Mouse (Mus musculus) CH12.LX (cell line): ENCODE data around the gene Adap1. TPM values are rescaled to one million over a fixed set of nuclear protein-coding genes. Genes with fewer than 3 reads are reported as not detected.
A peak's percentile ranks its signal among the peaks of the same experiment; 100 is the strongest.

ENCODE experiments used
- DNase-seq: peaks from one replicate; pipeline ENCODE4 v3.0.0-alpha.2; 2013; ENCODE audit errors: extremely low read depth
- H3K27ac ChIP-seq: 2 replicates; pipeline ENCODE4 v1.5.1; 2012; ENCODE audit warnings: low read depth, mild to moderate bottlenecking, control low read depth, moderate library complexity; ENCODE audit not compliant: insufficient read depth
- H3K27me3 ChIP-seq: replicated peaks from 2 replicates; pipeline ENCODE3; 2012; ENCODE audit warnings: inconsistent platforms
- H3K36me3 ChIP-seq, 2 experiments: replicated peaks in 1 of 2; 2 replicates each; pipeline versions ENCODE3 to v1.6.1; 2012; ENCODE audit warnings: inconsistent platforms in 1 of 2, low read length in 1 of 2, mild to moderate bottlenecking in 1 of 2, mixed read lengths in 1 of 2, moderate library complexity in 1 of 2; ENCODE audit not compliant: control insufficient read depth in 1 of 2, insufficient read depth in 1 of 2
- H3K4me1 ChIP-seq, 2 experiments: 2 replicates each; pipeline ENCODE4 v1.6.1; 2012; ENCODE audit warnings: inconsistent platforms in 1 of 2, moderate library complexity in 1 of 2; ENCODE audit not compliant: insufficient read depth in 2 of 2, control insufficient read depth in 1 of 2
- H3K4me2 ChIP-seq: 2 replicates; pipeline ENCODE4 v1.6.1; 2012; ENCODE audit warnings: low read depth, mild to moderate bottlenecking, control low read depth; ENCODE audit not compliant: poor library complexity, insufficient read depth, severe bottlenecking
- H3K4me3 ChIP-seq, 3 experiments: fragments of 150-350 bp in 1 of 3; sonication (generic) in 1 of 3; replicated peaks in 1 of 3; 2 replicates each; pipeline versions ENCODE3 to v1.5.1; 2011 to 2012; ENCODE audit warnings: low read depth in 2 of 3, low read length in 2 of 3, mild to moderate bottlenecking in 2 of 3, moderate library complexity in 2 of 3, control low read depth in 1 of 3, improper control_type of control experiment in 1 of 3, inconsistent platforms in 1 of 3, mixed read lengths in 1 of 3; ENCODE audit not compliant: poor library complexity in 1 of 3
- H3K79me2 ChIP-seq: replicated peaks from 2 replicates; pipeline ENCODE4 v1.6.1; 2012; ENCODE audit warnings: mild to moderate bottlenecking, moderate library complexity; ENCODE audit not compliant: control insufficient read depth, poor library complexity, insufficient read depth, severe bottlenecking; ENCODE audit errors: extremely low read depth
- H3K9ac ChIP-seq: 2 replicates; pipeline ENCODE4 v1.6.1; 2012; ENCODE audit warnings: low read depth, mild to moderate bottlenecking, control low read depth, moderate library complexity; ENCODE audit not compliant: insufficient read depth
- H3K9me3 ChIP-seq: replicated peaks from 2 replicates; pipeline ENCODE3; 2012; ENCODE audit warnings: low read length, inconsistent platforms, mixed read lengths
- CHD1 ChIP-seq: IDR thresholded peaks from 2 replicates; pipeline ENCODE4 v1.6.1; 2012; ENCODE audit warnings: low read depth, low read length, improper control_type of control experiment, inconsistent platforms
- CHD2 ChIP-seq: IDR thresholded peaks from 2 replicates; pipeline ENCODE4 v1.6.1; 2011; ENCODE audit warnings: low read length, improper control_type of control experiment
- CTCF ChIP-seq, 2 experiments: IDR thresholded peaks in 1 of 2; conservative IDR thresholded peaks in 1 of 2; 2 replicates each; pipeline ENCODE4 v1.5.1; 2011 to 2012; ENCODE audit warnings: low read depth in 2 of 2, low read length in 2 of 2, improper control_type of control experiment in 1 of 2, inconsistent platforms in 1 of 2, mild to moderate bottlenecking in 1 of 2, moderate library complexity in 1 of 2
- ELF1 ChIP-seq: IDR thresholded peaks from 2 replicates; pipeline ENCODE4 v1.6.1; 2014; ENCODE audit warnings: low read depth, mild to moderate bottlenecking, inconsistent platforms, low read length, improper control_type of control experiment
- EP300 ChIP-seq: IDR thresholded peaks from 2 replicates; pipeline ENCODE4 v1.6.1; 2011; ENCODE audit warnings: low read length, improper control_type of control experiment
- ETS1 ChIP-seq: conservative IDR thresholded peaks from 2 replicates; pipeline ENCODE4 v1.6.1; 2012; ENCODE audit warnings: low read depth, mild to moderate bottlenecking, inconsistent platforms, low read length, improper control_type of control experiment, moderate library complexity
- GABPA ChIP-seq: IDR thresholded peaks from 2 replicates; pipeline ENCODE4 v1.6.1; 2012; ENCODE audit warnings: low read depth, low read length, improper control_type of control experiment, inconsistent platforms; ENCODE audit not compliant: insufficient replicate concordance
- HCFC1 ChIP-seq: IDR thresholded peaks from 2 replicates; pipeline ENCODE4 v1.6.1; 2012; ENCODE audit warnings: low read depth, mild to moderate bottlenecking, inconsistent platforms, low read length, improper control_type of control experiment
- JUN ChIP-seq: IDR thresholded peaks from 2 replicates; pipeline ENCODE4 v1.6.1; 2011; ENCODE audit warnings: low read depth, mild to moderate bottlenecking, low read length, improper control_type of control experiment, moderate library complexity; ENCODE audit not compliant: insufficient read depth
- JUND ChIP-seq: conservative IDR thresholded peaks from 2 replicates; pipeline ENCODE4 v1.6.1; 2011; ENCODE audit warnings: low read depth, low read length, improper control_type of control experiment
- KAT2A ChIP-seq: IDR thresholded peaks from 2 replicates; pipeline ENCODE4 v1.6.1; 2012; ENCODE audit warnings: low read length, improper control_type of control experiment, inconsistent platforms; ENCODE audit not compliant: insufficient replicate concordance
- MAFK ChIP-seq: IDR thresholded peaks from 2 replicates; pipeline ENCODE4 v1.6.1; 2011; ENCODE audit warnings: low read length, improper control_type of control experiment; ENCODE audit not compliant: insufficient replicate concordance
- MAX ChIP-seq: IDR thresholded peaks from 2 replicates; pipeline ENCODE4 v1.6.1; 2011; ENCODE audit warnings: low read length, improper control_type of control experiment
- MAZ ChIP-seq: IDR thresholded peaks from 2 replicates; pipeline ENCODE4 v1.6.1; 2012; ENCODE audit warnings: low read depth, mild to moderate bottlenecking, inconsistent platforms, low read length, improper control_type of control experiment, moderate library complexity
- MEF2A ChIP-seq: IDR thresholded peaks from 2 replicates; pipeline ENCODE4 v1.6.1; 2014; ENCODE audit warnings: low read depth, mild to moderate bottlenecking, inconsistent platforms, low read length, improper control_type of control experiment, borderline replicate concordance
- MYC ChIP-seq: IDR thresholded peaks from 2 replicates; pipeline ENCODE4 v1.6.1; 2011; ENCODE audit warnings: low read depth, mild to moderate bottlenecking, improper control_type of control experiment, low read length
- NELFE ChIP-seq: IDR thresholded peaks from 2 replicates; pipeline ENCODE4 v1.6.1; 2011; ENCODE audit warnings: low read depth, low read length, improper control_type of control experiment
- NRF1 ChIP-seq: IDR thresholded peaks from 2 replicates; pipeline ENCODE4 v1.6.1; 2014; ENCODE audit warnings: low read depth, mild to moderate bottlenecking, inconsistent platforms, low read length, improper control_type of control experiment, moderate library complexity
- PAX5 ChIP-seq: IDR thresholded peaks from 2 replicates; pipeline ENCODE4 v1.6.1; 2012; ENCODE audit warnings: low read length, inconsistent platforms, mixed read lengths
- POLR2A ChIP-seq: IDR thresholded peaks from 2 replicates; pipeline ENCODE4 v1.6.1; 2011; ENCODE audit warnings: low read depth, mild to moderate bottlenecking, improper control_type of control experiment, low read length
- POLR2AphosphoS2 ChIP-seq: IDR thresholded peaks from 2 replicates; pipeline ENCODE4 v1.6.1; 2011; ENCODE audit warnings: low read depth, low read length, improper control_type of control experiment
- SIN3A ChIP-seq: IDR thresholded peaks from 2 replicates; pipeline ENCODE4 v1.6.1; 2012; ENCODE audit warnings: low read length, improper control_type of control experiment, inconsistent platforms
- SMC3 ChIP-seq: IDR thresholded peaks from 2 replicates; pipeline ENCODE4 v1.6.1; 2011; ENCODE audit warnings: low read depth, low read length, improper control_type of control experiment
- TBP ChIP-seq: conservative IDR thresholded peaks from 2 replicates; pipeline ENCODE4 v1.6.1; 2011; ENCODE audit warnings: low read depth, low read length, improper control_type of control experiment
- TCF12 ChIP-seq: IDR thresholded peaks from 2 replicates; pipeline ENCODE4 v1.6.1; 2014; ENCODE audit warnings: low read depth, mild to moderate bottlenecking, inconsistent platforms, low read length, improper control_type of control experiment
- UBTF ChIP-seq: IDR thresholded peaks from 2 replicates; pipeline ENCODE4 v1.6.1; 2012; ENCODE audit warnings: low read depth, mild to moderate bottlenecking, inconsistent platforms, low read length, improper control_type of control experiment, moderate library complexity
- USF1 ChIP-seq: IDR thresholded peaks from 2 replicates; pipeline ENCODE4 v1.6.1; 2014; ENCODE audit warnings: low read depth, mild to moderate bottlenecking, inconsistent platforms, low read length, improper control_type of control experiment
- ZKSCAN1 ChIP-seq: IDR thresholded peaks from 2 replicates; pipeline ENCODE4 v1.6.1; 2012; ENCODE audit warnings: low read depth, inconsistent platforms, low read length, improper control_type of control experiment, borderline replicate concordance
- ZMIZ1 ChIP-seq: IDR thresholded peaks from 2 replicates; pipeline ENCODE4 v1.6.1; 2012; ENCODE audit warnings: low read depth, mild to moderate bottlenecking, inconsistent platforms, low read length, improper control_type of control experiment
- dilution Hi-C: fragments of 300-500 bp; cut with MboI; formaldehyde crosslinking; loops from 2 replicates; pipeline ENCODE4 v1.14.3; 2020; ENCODE audit warnings: low sequenced_read_pairs; ENCODE audit not compliant: extremely low pct_unique_long_range_greater_than_20kb, extremely low pct_ligation_motif_present
- in situ Hi-C: fragments of 300-500 bp; cut with MboI; formaldehyde crosslinking; loops from 3 replicates; pipeline ENCODE4 v1.14.3; 2019; ENCODE audit warnings: low sequenced_read_pairs, low pct_ligation_motif_present, low pct_unique_long_range_greater_than_20kb, mixed read lengths
- polyA plus RNA-seq: library from polyadenylated mRNA; unstranded; fragments of >175 nt; gene quantifications from 2 replicates; pipeline ENCODE4 v1.2.1, GENCODE M21; 2012; ENCODE audit warnings: low read depth; ENCODE audit not compliant: insufficient read length
- total RNA-seq, 2 experiments: library from RNA; depleted of rRNA; stranded (reverse); fragments of 300-350 nt in 1 of 2; fragments of >200 nt in 1 of 2; gene quantifications; 2 replicates each; pipeline ENCODE4 v1.2.3; 2012 to 2014

Gene Adap1
- total and polyA plus RNA-seq, 3 experiments, result 53.9 to 73.2 (median 70.7) TPM

DNA sequence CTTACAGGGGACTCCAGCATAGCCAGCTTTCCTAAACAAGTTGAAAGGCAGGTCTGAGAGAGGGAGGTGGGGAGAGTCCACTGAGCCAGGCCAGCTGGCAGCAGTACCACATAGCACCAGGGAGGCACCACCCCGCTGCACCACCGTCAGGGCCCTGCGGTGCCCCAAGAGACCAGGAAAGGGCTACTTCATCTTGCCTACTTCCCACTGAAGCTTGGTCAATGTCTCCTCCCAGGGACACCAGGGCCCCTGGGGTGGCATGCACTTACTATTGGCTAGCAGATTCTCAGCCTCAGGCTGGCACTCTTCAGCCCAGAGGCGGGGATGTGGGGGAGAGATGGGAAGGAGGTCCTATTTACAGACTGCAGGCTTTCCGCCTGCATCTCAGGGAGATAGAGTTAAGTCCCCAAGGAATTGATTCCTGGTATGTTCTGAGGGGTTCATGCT lies 1.4 kb downstream of the Adap1 start:
- Histone ChIP-seq H3K27me3 (no peaks in the 10 kb centered on the region), H3K4me2 (peak overlapping the region; percentile 76), H3K36me3 (peaks cover 0 to 8% of the 10 kb centered on the region in 2 experiments), H3K9me3 (no peaks in the 10 kb centered on the region), H3K79me2 (peaks cover 54% of the 10 kb centered on the region), H3K27ac (peak overlapping the region; percentile 75), H3K9ac (peak overlapping the region; percentile 94), H3K4me3 (peak overlapping the region; percentile 68 to 97 (median 78)), H3K4me1 (peaks cover 24 to 55% of the 10 kb centered on the region in 2 experiments)
- in situ Hi-C loops, result no loop called here
- dilution Hi-C loops, result no loop called here
- no peak for TF ChIP-seq MAZ
- TF ChIP-seq MYC, result no peak
- no peak for TF ChIP-seq HCFC1
- TF ChIP-seq TCF12, result no peak
- no peak for TF ChIP-seq SIN3A
- TF ChIP-seq ETS1, result no peak
- no peak for TF ChIP-seq ELF1
- no peak for TF ChIP-seq UBTF
- no peak for TF ChIP-seq TBP
- no peak for TF ChIP-seq SMC3
- TF ChIP-seq CHD2, result no peak
- TF ChIP-seq KAT2A, result no peak
- no peak for DNase-seq

DNA sequence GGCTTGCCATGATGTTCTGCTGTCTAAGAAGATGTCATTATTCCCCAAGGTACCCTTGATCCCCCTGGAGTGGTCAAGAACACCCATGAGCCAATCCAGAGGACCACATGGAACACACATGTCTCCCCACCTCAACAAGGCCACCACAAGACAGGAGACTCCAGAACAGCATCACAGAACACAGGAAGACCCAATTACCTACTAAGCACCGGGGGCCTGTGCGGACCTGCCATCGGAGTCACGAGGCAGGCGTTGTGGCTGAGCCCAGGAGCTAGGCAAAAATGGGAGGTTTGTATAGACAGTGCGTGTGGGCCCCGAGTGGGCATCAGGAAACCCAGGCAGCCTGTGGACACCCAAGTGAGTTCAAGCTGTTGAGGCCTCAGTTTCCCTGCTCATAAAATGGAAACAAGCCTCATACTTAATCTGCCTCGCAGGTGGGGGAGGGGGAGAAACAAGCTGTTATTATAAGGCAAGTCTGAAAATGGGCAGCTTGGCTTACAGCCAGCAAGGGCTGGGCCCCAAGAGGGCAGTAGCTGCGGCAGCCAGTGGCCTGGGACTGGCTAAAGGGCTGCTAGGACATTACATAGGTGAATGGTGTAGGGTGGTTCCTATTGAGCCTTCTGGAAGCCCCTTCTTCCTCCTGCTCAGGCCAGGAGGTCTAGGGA lies 2.0 kb downstream of the Adap1 start:
- peak overlapping the region; percentile 68 to 97 (median 78) for H3K4me3 ChIP-seq
- H3K9ac ChIP-seq, result peak overlapping the region; percentile 94
- in situ Hi-C loops, result no loop called here
- H3K36me3 ChIP-seq, result peaks cover 3 to 15% of the 10 kb centered on the region in 2 experiments
- H3K27me3 ChIP-seq, result no peaks in the 10 kb centered on the region
- no peaks in the 10 kb centered on the region for H3K9me3 ChIP-seq
- peak overlapping the region; percentile 75 for H3K27ac ChIP-seq
- H3K4me2 ChIP-seq, result peak overlapping the region; percentile 76
- dilution Hi-C loops, result no loop called here
- no peak for DNase-seq
- peaks cover 27 to 61% of the 10 kb centered on the region in 2 experiments for H3K4me1 ChIP-seq
- peaks cover 60% of the 10 kb centered on the region for H3K79me2 ChIP-seq
- TF ChIP-seq USF1 (no peak), POLR2A (peak; percentile 8; the same call in 1 of the 2 replicates), CHD1 (peak; percentile 95), ZMIZ1 (0 out of 2 replicates have a peak, but pooled peaks have one; percentile 28), NRF1 (no peak), JUND (no peak), MEF2A (peak; percentile 43; the same call in 1 of the 2 replicates), SMC3 (no peak), CHD2 (no peak; the same call in none of the 2 replicates), MAZ (no peak), ZKSCAN1 (peak; percentile 38; the same call in 1 of the 2 replicates), KAT2A (no peak), NELFE (no peak), MAX (peak; percentile 57), EP300 (peak; percentile 39; the same call in 1 of the 2 replicates), ETS1 (peak; percentile 35; the same call in 1 of the 2 replicates), MYC (peak; percentile 83), PAX5 (no peak), CTCF (conservative IDR thresholded peaks at IDR 0.05 in 1 of 2, IDR thresholded peaks at IDR 0.05 in 1 of 2; ENCODE audit: low read depth in 2 of 2, low read length in 2 of 2) (no peak), JUN (no peak), POLR2AphosphoS2 (no peak), SIN3A (no peak), GABPA (no peak), HCFC1 (no peak), ELF1 (no peak), MAFK (no peak), UBTF (peak; percentile 74; the same call in 1 of the 2 replicates), TBP (0 out of 2 replicates have a peak, but pooled peaks have one; percentile 22)
